Mouse (Mus musculus): ENCODE results near the gene Tifab. TPM values are rescaled to one million over a fixed set of nuclear protein-coding genes. Genes with fewer than 3 reads are reported as not detected.
"Not testable (repeated sequence)": the region's sequence is repeated elsewhere in the genome, so short reads cannot be mapped to it uniquely, and the experiment has no call there.

The Tifab gene
- polyA plus RNA-seq, 1 experiment from 2014 or later, result 4.7 TPM

DNA sequence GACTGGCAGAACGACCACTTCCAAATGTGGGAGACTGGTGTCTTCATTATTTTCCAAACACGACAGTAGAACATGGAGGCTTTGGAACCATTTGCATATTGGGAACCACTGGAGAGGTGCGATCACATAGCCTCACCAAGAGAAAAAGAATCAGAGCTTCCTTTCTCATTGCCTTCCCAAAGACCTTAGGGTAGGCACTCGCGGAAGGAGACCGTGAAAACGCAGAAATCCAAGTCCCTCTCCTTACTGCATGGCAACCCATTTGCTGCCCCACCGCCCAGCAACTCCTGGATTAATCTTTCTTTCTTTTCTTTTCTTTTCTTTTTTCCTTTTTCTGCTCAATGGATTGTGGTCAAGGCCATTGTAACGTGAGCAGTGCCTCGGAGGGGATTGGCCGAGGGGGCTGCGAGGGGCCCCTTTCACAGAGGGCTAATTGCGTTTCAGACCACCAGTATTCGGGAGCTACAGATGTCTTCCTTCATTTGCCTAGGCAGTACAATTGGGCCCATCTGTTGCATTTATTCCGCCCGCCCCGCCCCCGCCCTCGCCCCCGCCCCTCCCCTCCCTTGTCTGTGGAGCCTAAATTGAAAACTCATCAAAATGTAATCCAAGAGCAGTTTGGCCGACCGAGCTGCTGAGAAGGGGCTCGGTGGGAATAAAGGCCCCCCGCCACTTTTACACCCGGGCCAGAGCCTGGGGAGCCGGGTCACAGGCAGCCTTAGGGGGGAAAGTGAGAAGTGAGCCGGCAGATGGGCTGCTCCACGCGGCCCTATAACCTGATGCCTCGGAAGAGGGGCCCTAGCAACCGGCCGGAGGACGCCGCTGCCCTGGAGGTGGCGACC, 29.8 kb upstream of the Tifab start:
- H3K4me1 ChIP-seq, result no peaks in the 10 kb centered on the region
- H3K27ac ChIP-seq, result no peak overlapping the region
- H3K4me2 ChIP-seq, result peak overlapping the region; percentile 12
- H3K4me3 ChIP-seq, result no peak overlapping the region
- 9% methylated on average over 35 of the region's 35 CpGs for WGBS (ENCODE audit: insufficient replicate concordance)
- no peaks in the 10 kb centered on the region for H3K9me3 ChIP-seq (replicated peaks)
- no peaks in the 10 kb centered on the region for H3K36me3 ChIP-seq
- no peak for ATAC-seq
- H3K27me3 ChIP-seq (replicated peaks), result peaks cover 26% of the 10 kb centered on the region
- H3K9ac ChIP-seq, result no peak overlapping the region

DNA sequence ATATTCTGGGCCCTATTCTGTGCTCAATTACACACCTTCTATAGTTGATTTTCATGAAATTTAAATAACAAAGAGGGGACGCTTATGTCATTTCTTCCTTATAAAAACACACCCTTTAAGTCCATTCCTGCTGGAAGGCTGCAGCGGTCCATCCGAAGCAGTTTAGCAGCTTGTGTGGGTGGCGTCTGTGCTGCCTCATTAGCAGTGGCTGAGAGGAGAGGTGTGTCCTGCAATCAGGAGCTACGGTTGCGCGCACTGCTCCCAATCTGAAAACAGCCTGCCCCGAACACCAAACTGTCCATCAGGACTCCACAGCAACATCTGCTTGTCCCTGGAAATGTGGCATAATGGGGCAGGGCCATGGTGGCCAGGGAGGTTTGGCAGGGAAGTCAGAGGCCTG, 20.8 kb upstream of the Tifab start:
- no peaks in the 10 kb centered on the region for H3K9me3 ChIP-seq (replicated peaks)
- H3K4me2 ChIP-seq, result no peak overlapping the region
- no peak overlapping the region for H3K9ac ChIP-seq
- peaks cover 5% of the 10 kb centered on the region; the same call in 1 of the 2 replicates for H3K4me1 ChIP-seq
- no peaks in the 10 kb centered on the region for H3K36me3 ChIP-seq
- 63% methylated on average over 8 of the region's 8 CpGs for WGBS (ENCODE audit: insufficient replicate concordance)
- no peak for ATAC-seq
- H3K4me3 ChIP-seq, result no peak overlapping the region
- peaks cover 25% of the 10 kb centered on the region for H3K27me3 ChIP-seq (replicated peaks)
- H3K27ac ChIP-seq, result no peak overlapping the region

DNA sequence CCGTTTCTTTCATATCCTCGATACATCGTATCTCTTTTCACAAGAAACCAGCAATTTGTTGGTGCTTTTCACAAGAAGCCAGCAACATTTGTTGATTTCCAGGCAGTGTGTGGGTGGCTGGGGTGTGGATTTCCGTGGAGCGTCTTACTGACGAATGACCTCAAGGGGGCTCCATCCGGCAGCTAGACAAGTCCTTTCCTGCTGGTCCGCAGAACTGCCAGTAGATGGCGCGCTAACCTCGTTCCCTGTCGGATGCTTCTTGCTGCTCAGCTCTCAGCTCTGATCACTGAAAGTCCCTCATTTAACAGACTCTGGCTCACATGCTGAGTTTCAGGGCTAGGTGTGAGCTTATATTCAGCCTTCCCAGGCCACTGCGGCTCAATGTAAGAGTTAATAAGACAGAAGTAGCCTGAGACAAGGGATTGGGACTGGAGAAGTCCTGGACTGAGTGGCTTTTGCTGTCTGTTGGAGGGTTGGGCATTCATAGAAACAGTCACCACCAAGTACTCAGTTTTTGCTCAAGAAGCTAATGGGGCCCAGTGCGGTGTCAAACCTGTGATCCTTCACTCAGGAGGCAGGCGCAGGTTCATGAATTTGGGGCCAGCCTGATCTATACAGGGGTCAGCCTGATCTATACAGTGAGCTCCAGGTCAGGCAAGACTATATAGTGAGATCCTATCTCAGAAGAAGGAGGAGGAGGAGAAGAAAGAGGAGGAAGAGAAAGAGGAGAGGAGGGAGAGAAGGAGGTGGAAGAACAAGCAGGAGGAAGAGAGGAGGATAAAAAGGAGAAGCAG, 19.0 kb upstream of the Tifab start:
- H3K27ac ChIP-seq, result no peak overlapping the region
- ATAC-seq, result no peak
- no peak overlapping the region for H3K4me2 ChIP-seq
- no peak overlapping the region for H3K9ac ChIP-seq
- 11% methylated on average over 15 of the region's 15 CpGs for WGBS (ENCODE audit: insufficient replicate concordance)
- no peak overlapping the region for H3K4me3 ChIP-seq
- no peaks in the 10 kb centered on the region for H3K36me3 ChIP-seq
- no peaks in the 10 kb centered on the region for H3K9me3 ChIP-seq (replicated peaks)
- peaks cover 5% of the 10 kb centered on the region; the same call in 1 of the 2 replicates for H3K4me1 ChIP-seq
- H3K27me3 ChIP-seq (replicated peaks), result peaks cover 25% of the 10 kb centered on the region

DNA sequence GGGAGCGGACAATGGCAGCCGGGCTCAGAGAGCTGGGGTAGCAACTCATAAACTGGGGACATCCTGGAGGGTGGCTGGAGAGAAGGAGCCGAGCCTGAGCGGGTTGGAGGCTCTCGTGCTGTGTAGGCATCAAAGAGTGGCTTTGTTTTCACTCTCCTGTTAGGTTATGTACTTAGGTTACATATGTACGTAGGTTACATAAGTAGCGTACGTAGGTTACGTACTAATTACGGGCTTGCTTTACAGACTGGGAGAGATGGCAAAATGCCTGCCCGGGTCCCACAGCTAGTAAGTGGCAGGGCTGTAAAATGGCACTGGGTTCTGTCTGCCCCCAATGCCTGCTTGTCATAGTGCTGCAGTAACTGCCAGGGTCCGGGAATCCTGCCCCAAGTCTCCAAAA, 18.3 kb upstream of the Tifab start:
- H3K4me3 ChIP-seq, result no peak overlapping the region
- H3K4me1 ChIP-seq, result peaks cover 5% of the 10 kb centered on the region; the same call in 1 of the 2 replicates
- no peak overlapping the region for H3K27ac ChIP-seq
- H3K27me3 ChIP-seq (replicated peaks), result peaks cover 20% of the 10 kb centered on the region
- 72% methylated on average over 12 of the region's 12 CpGs for WGBS (ENCODE audit: insufficient replicate concordance)
- H3K36me3 ChIP-seq, result no peaks in the 10 kb centered on the region
- no peaks in the 10 kb centered on the region for H3K9me3 ChIP-seq (replicated peaks)
- H3K9ac ChIP-seq, result no peak overlapping the region
- ATAC-seq, result no peak
- H3K4me2 ChIP-seq, result no peak overlapping the region

DNA sequence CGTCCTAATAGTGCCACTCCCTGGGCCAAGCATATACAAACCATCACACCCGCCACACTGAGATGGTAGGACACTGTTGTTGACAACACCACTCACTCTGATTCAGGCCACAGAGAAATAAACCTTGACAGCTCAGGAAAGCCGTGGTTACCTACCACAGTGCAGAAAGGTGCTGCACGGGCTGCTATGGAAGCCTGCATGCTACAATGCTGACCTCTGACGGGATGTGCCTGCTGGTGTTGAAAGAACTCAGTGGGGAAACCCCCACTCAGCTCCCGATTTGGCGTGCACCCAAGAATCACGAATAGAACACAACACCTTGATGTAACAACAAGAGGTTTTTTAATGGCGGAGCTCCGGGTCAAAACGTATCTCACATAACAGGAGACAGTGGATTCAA, 17.1 kb upstream of the Tifab start:
- H3K9me3 ChIP-seq (replicated peaks); H3K4me3 ChIP-seq; H3K4me1 ChIP-seq; H3K4me2 ChIP-seq; ATAC-seq; H3K9ac ChIP-seq; H3K27ac ChIP-seq; H3K36me3 ChIP-seq: not testable (repeated sequence)
- WGBS (ENCODE audit: insufficient replicate concordance), result 67% methylated on average over 11 of the region's 11 CpGs
- peaks cover 20% of the 10 kb centered on the region for H3K27me3 ChIP-seq (replicated peaks)

DNA sequence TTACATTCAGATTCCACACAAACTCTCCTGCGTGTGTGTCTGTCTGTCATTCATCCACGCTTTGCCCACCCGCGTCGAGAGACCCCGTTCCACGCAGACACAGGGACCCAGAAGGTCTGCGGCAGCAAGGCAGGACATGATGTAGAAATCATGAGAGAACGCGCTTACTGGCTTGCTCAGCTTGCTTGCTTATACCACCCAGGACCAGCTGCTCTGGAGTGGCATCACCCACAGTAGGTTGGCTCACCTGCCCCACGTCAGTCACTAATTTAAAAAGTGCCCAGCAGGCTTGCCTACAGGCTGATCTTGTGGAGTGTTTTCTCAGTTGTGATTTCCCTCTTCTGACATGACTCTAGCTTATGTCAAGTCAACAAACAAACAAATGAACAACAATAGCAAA, 15.5 kb upstream of the Tifab start:
- H3K4me1 ChIP-seq, result peaks cover 10% of the 10 kb centered on the region
- not testable (repeated sequence) for H3K9ac ChIP-seq; H3K9me3 ChIP-seq (replicated peaks); H3K36me3 ChIP-seq; H3K4me2 ChIP-seq; H3K27me3 ChIP-seq (replicated peaks); ATAC-seq; H3K27ac ChIP-seq; H3K4me3 ChIP-seq
- WGBS (ENCODE audit: insufficient replicate concordance), result 85% methylated on average over 11 of the region's 11 CpGs

DNA sequence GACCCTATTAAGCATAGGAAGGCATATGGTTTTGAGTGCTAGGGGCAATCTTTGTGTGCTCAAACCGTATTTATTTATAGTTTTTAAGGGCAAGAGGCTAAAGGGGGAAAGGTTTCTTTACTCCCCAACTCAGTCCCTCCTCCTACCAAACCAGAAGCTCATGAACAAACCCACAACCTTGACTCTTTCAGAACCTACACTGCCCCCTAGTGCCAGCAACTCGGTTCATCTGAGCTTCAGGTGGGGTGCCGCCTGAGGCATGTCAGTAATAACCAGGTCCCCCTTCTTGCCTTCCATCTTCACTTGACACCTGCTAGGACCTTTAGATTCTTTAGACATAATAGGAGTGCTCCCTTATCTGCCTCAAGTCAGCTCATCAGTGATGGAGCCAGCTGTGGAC, 12.5 kb upstream of the Tifab start:
- 26% methylated on average over 3 of the region's 3 CpGs for WGBS (ENCODE audit: insufficient replicate concordance)
- H3K36me3 ChIP-seq, result no peaks in the 10 kb centered on the region
- H3K9me3 ChIP-seq (replicated peaks), result no peaks in the 10 kb centered on the region
- no peak overlapping the region for H3K4me3 ChIP-seq
- H3K27me3 ChIP-seq (replicated peaks), result no peaks in the 10 kb centered on the region
- H3K4me2 ChIP-seq, result no peak overlapping the region
- peaks cover 5% of the 10 kb centered on the region; the same call in 1 of the 2 replicates for H3K4me1 ChIP-seq
- no peak overlapping the region for H3K27ac ChIP-seq
- no peak for ATAC-seq
- H3K9ac ChIP-seq, result no peak overlapping the region

DNA sequence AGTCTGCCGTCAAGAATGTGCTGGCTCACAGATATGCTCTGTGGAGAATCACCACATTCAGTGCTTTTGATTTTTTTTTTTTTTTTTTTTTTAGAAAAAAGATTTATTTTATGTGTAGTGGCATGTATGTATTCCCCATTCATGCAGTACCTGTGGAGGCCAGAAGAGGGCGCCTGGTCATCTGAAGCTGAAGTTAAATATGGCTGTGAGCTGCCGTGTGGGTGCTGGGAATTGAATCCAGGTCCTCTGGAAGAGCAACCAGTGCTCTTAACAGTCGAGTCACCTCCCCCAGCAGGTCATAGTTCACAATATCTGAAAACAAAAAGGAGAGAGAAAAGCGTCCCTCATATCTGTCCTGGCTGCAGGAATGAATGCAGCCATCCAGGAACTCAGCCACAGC, 11.0 kb upstream of the Tifab start:
- H3K9ac ChIP-seq, result no peak overlapping the region
- no peak for ATAC-seq
- WGBS (ENCODE audit: insufficient replicate concordance), result 55% methylated on average over 5 of the region's 5 CpGs

DNA sequence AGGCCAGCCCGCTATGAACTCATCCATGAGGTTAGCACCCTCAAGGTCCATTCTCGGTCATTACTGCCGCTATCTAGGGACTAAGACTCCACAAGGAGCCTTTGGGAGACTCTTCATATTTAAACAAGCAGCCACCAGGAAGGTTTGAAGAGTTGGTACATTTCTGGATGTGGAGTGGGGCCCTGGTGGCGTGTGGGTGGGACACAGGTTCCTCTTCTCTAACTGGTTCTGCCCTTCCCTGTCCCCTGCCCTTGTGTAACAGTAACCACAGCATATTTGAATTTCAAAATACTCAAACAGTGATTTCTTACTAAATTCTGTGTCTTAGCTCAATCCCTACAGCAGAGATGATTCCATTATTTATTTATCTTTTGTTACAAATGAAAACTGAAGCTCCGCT, 5.0 kb upstream of the Tifab start:
- H3K27ac ChIP-seq, result no peak overlapping the region
- H3K36me3 ChIP-seq, result no peaks in the 10 kb centered on the region
- H3K4me2 ChIP-seq, result no peak overlapping the region
- no peak overlapping the region for H3K9ac ChIP-seq
- no peaks in the 10 kb centered on the region for H3K27me3 ChIP-seq (replicated peaks)
- WGBS (ENCODE audit: insufficient replicate concordance), result 60% methylated on average over 5 of the region's 5 CpGs
- no peaks in the 10 kb centered on the region for H3K4me1 ChIP-seq
- no peak overlapping the region for H3K4me3 ChIP-seq
- no peak for ATAC-seq
- H3K9me3 ChIP-seq (replicated peaks), result no peaks in the 10 kb centered on the region

More for the DNA sequence above, 11.0 kb upstream of the Tifab start:
- no peaks in the 10 kb centered on the region for H3K27me3 ChIP-seq (replicated peaks)
- H3K27ac ChIP-seq, result no peak overlapping the region
- peaks cover 5% of the 10 kb centered on the region; the same call in 1 of the 2 replicates for H3K4me1 ChIP-seq
- H3K36me3 ChIP-seq, result no peaks in the 10 kb centered on the region
- H3K4me2 ChIP-seq, result no peak overlapping the region
- H3K9me3 ChIP-seq (replicated peaks), result no peaks in the 10 kb centered on the region
- no peak overlapping the region for H3K4me3 ChIP-seq

DNA sequence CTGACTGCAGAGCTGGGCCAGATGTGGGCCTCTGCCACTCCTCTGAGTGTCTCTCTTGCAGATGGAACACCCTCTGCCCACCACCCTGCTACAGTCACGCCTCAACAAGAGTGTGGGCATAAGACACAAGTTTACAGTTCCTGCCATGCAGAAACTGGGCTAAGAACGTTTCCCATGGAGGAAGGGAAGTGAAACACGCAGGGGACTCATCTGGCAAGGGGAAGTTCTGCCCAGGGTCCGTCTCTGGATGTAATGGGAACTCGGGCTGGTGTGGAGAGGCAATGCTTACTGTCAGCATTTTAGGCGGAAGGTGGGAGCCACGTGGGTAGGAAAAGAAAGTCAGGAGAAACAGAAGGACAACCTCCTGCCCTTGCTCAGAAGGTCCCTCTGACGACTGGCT, 2.7 kb upstream of the Tifab start:
- WGBS (ENCODE audit: insufficient replicate concordance), result 26% methylated on average over 8 of the region's 8 CpGs
- no peak overlapping the region for H3K9ac ChIP-seq
- H3K4me1 ChIP-seq, result no peaks in the 10 kb centered on the region
- H3K4me3 ChIP-seq, result no peak overlapping the region
- no peak overlapping the region for H3K27ac ChIP-seq
- H3K27me3 ChIP-seq (replicated peaks), result no peaks in the 10 kb centered on the region
- no peak for ATAC-seq
- no peaks in the 10 kb centered on the region for H3K36me3 ChIP-seq
- no peak overlapping the region for H3K4me2 ChIP-seq
- H3K9me3 ChIP-seq (replicated peaks), result no peaks in the 10 kb centered on the region

DNA sequence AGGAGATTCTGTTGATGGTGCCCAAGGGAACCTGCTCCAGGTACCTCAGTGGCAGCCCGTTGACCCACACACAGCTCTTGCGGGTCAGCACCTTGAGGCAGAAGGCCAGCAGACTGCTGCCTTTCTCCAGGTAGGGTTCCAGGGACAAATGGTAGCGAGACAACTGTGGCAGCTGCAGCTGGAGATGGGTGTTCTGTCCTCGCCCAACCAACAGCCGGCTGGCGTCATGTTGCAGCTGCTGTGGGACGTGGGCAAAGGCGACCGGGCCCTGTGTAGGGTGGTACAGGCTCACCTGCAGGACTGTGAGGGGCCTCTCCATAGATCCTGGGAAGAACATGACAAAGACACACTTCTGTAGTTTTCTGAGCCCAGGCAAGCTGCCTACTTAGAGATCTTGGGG, 2.4 kb downstream of the Tifab start:
- ATAC-seq, result no peak
- Histone ChIP-seq H3K9me3 (replicated peaks) (no peaks in the 10 kb centered on the region), H3K4me2 (no peak overlapping the region), H3K4me1 (no peaks in the 10 kb centered on the region), H3K27me3 (replicated peaks) (no peaks in the 10 kb centered on the region), H3K9ac (no peak overlapping the region), H3K36me3 (no peaks in the 10 kb centered on the region), H3K4me3 (no peak overlapping the region), H3K27ac (no peak overlapping the region)
- WGBS (ENCODE audit: insufficient replicate concordance), result 81% methylated on average over 9 of the region's 9 CpGs

DNA sequence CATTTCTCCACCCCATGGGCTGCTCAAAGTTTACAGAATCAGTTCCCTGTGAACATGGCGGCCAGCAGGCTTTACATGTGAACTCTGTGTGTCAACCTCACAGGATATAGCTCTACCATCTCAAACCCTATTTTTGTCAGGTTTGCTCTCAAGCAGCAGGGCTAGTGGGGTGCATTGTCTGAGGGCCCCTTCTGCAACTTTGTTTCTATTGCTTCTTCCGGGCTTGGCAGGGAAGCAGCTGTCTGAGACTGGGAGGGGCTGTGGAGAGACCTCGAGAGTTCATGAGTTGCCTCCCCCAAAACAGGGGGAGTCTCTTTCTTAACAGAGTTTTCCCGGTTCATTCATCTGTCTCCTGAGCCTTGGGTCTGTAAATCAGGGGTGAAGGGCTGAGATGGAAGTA, 2.8 kb downstream of the Tifab start:
- 67% methylated on average over 4 of the region's 4 CpGs for WGBS (ENCODE audit: insufficient replicate concordance)
- no peak for ATAC-seq
- Histone ChIP-seq H3K36me3 (no peaks in the 10 kb centered on the region), H3K27me3 (replicated peaks) (no peaks in the 10 kb centered on the region), H3K9ac (no peak overlapping the region), H3K4me2 (no peak overlapping the region), H3K4me1 (no peaks in the 10 kb centered on the region), H3K9me3 (replicated peaks) (no peaks in the 10 kb centered on the region), H3K4me3 (no peak overlapping the region), H3K27ac (no peak overlapping the region)

Data from liver, embryonic 12.5 days (tissue).